Mouse (Mus musculus) midbrain, embryonic 10.5 days (tissue): Measurements from ENCODE around the gene Med28. TPM values are rescaled to one million over a fixed set of nuclear protein-coding genes. Genes with fewer than 3 reads are reported as not detected.

Source experiments
- DNase-seq: peaks from one replicate; pipeline ENCODE4 v3.0.0-alpha.2; 2017; ENCODE audit warnings: low spot score
- H3K27ac ChIP-seq: fragments of 300-500 bp; sonication (generic); replicated peaks from 2 replicates; pipeline ENCODE4 v1.5.1; 2016; ENCODE audit warnings: mild to moderate bottlenecking
- H3K27me3 ChIP-seq: fragments of 300-500 bp; sonication (generic); 2 replicates; pipeline ENCODE4 v1.6.1; 2016; ENCODE audit warnings: low read depth, mild to moderate bottlenecking; ENCODE audit not compliant: poor library complexity, severe bottlenecking
- H3K36me3 ChIP-seq: fragments of 300-500 bp; sonication (generic); 2 replicates; pipeline ENCODE4 v1.6.1; 2016; ENCODE audit warnings: mild to moderate bottlenecking, moderate library complexity
- H3K4me1 ChIP-seq: fragments of 300-500 bp; sonication (generic); 2 replicates; pipeline ENCODE4 v1.6.1; 2016
- H3K4me3 ChIP-seq: fragments of 300-500 bp; sonication (generic); 2 replicates; pipeline ENCODE4 v1.5.1; 2016; ENCODE audit warnings: mild to moderate bottlenecking, moderate library complexity
- H3K9me3 ChIP-seq: fragments of 300-500 bp; sonication (generic); replicated peaks from 2 replicates; pipeline ENCODE4 v1.6.1; 2016; ENCODE audit warnings: mild to moderate bottlenecking
- WGBS: fragments of 180-500 bp; shearing (Covaris S2); methylation state at CpG from one replicate; pipeline ENCODE4 v1.1.7; 2016; 5-methylcytosine and 5-hydroxymethylcytosine counted together
- polyA plus RNA-seq: library from polyadenylated mRNA; unstranded; fragments of >200 nt; fragmentation: Nextera tagmentation; extraction: Ambion mirVana; gene quantifications from 2 replicates; pipeline ENCODE4 v1.2.1, GENCODE M21; 2016

The Med28 gene
- polyA plus RNA-seq, 1 experiment from 2014 or later = 293 TPM

- H3K9me3 ChIP-seq = no peaks in the 10 kb centered on the region
- no peak for DNase-seq
- H3K36me3 ChIP-seq = peaks cover 35% of the 10 kb centered on the region
- H3K4me1 ChIP-seq = peaks cover 18% of the 10 kb centered on the region
- H3K27me3 ChIP-seq = no peaks in the 10 kb centered on the region
- peak overlapping the region; percentile 93 for H3K27ac ChIP-seq
- H3K4me3 ChIP-seq = peak overlapping the region; percentile 96
- WGBS = 5% methylated on average over 5 of the region's 5 CpGs
Measured at GRCm38 (mm10) chr5:45520809-45521110, 731 bp downstream of the Med28 start.

GRCm38 (mm10) chr5:45521601-45522000 lies 1.6 kb downstream of the Med28 start:
- WGBS = 93% methylated on average over 6 of the region's 6 CpGs
- H3K27ac ChIP-seq = no peak overlapping the region
- peaks cover 39% of the 10 kb centered on the region for H3K36me3 ChIP-seq
- H3K27me3 ChIP-seq = no peaks in the 10 kb centered on the region
- no peaks in the 10 kb centered on the region for H3K9me3 ChIP-seq
- H3K4me1 ChIP-seq = peaks cover 18% of the 10 kb centered on the region
- no peak for DNase-seq
- peak overlapping the region; percentile 96 for H3K4me3 ChIP-seq

- H3K4me1 ChIP-seq = peaks cover 14% of the 10 kb centered on the region
- H3K4me3 ChIP-seq = no peak overlapping the region
- no peak for DNase-seq
- WGBS = 93% methylated on average over 10 of the region's 10 CpGs
- no peak overlapping the region for H3K27ac ChIP-seq
- peaks cover 69% of the 10 kb centered on the region for H3K36me3 ChIP-seq
- no peaks in the 10 kb centered on the region for H3K9me3 ChIP-seq
- no peaks in the 10 kb centered on the region for H3K27me3 ChIP-seq
Measured at GRCm38 (mm10) chr5:45525101-45525500, 5.1 kb downstream of the Med28 start.

- no peak for DNase-seq
- 95% methylated on average over 4 of the region's 4 CpGs for WGBS
- Histone ChIP-seq H3K27me3 (no peaks in the 10 kb centered on the region), H3K36me3 (peaks cover 79% of the 10 kb centered on the region), H3K4me3 (no peak overlapping the region), H3K27ac (no peak overlapping the region), H3K9me3 (no peaks in the 10 kb centered on the region), H3K4me1 (peaks cover 7% of the 10 kb centered on the region)
Measured at GRCm38 (mm10) chr5:45526338-45526737, 6.3 kb downstream of the Med28 start.

- H3K27me3 ChIP-seq = no peaks in the 10 kb centered on the region
- 94% methylated on average over 3 of the region's 3 CpGs for WGBS
- no peak overlapping the region for H3K27ac ChIP-seq
- peaks cover 8% of the 10 kb centered on the region for H3K4me1 ChIP-seq
- peaks cover 72% of the 10 kb centered on the region for H3K36me3 ChIP-seq
- no peak overlapping the region for H3K4me3 ChIP-seq
- peak; percentile 16 for DNase-seq
- no peaks in the 10 kb centered on the region for H3K9me3 ChIP-seq
Measured at GRCm38 (mm10) chr5:45529696-45530095, 9.7 kb downstream of the Med28 start.

- no peaks in the 10 kb centered on the region for H3K27me3 ChIP-seq
- no peaks in the 10 kb centered on the region for H3K9me3 ChIP-seq
- peaks cover 8% of the 10 kb centered on the region for H3K4me1 ChIP-seq
- DNase-seq = peak; percentile 74
- H3K27ac ChIP-seq = no peak overlapping the region
- 5% methylated on average over 16 of the region's 17 CpGs for WGBS
- H3K4me3 ChIP-seq = peak overlapping the region; percentile 24
- H3K36me3 ChIP-seq = peaks cover 23% of the 10 kb centered on the region
Measured at GRCm38 (mm10) chr5:45534319-45535098, 14.5 kb downstream of the Med28 start.

GRCm38 (mm10) chr5:45535177-45535576 lies 15.1 kb downstream of the Med28 start:
- no peak for DNase-seq
- no peaks in the 10 kb centered on the region for H3K9me3 ChIP-seq
- H3K36me3 ChIP-seq = peaks cover 18% of the 10 kb centered on the region
- H3K27me3 ChIP-seq = no peaks in the 10 kb centered on the region
- H3K27ac ChIP-seq = no peak overlapping the region
- WGBS = 71% methylated on average over 4 of the region's 4 CpGs
- H3K4me3 ChIP-seq = no peak overlapping the region
- H3K4me1 ChIP-seq = peaks cover 8% of the 10 kb centered on the region

GRCm38 (mm10) chr5:45539502-45539901 lies 19.5 kb downstream of the Med28 start:
- Histone ChIP-seq H3K4me1 (peaks cover 3% of the 10 kb centered on the region; the same call in 1 of the 2 replicates), H3K9me3 (no peaks in the 10 kb centered on the region), H3K4me3 (no peak overlapping the region), H3K36me3 (no peaks in the 10 kb centered on the region), H3K27me3 (no peaks in the 10 kb centered on the region), H3K27ac (no peak overlapping the region)
- no peak for DNase-seq
- 54% methylated on average over 10 of the region's 10 CpGs for WGBS

- Histone ChIP-seq H3K27ac (no peak overlapping the region), H3K27me3 (no peaks in the 10 kb centered on the region), H3K4me3 (no peak overlapping the region), H3K36me3 (no peaks in the 10 kb centered on the region), H3K9me3 (no peaks in the 10 kb centered on the region), H3K4me1 (no peaks in the 10 kb centered on the region)
- no peak for DNase-seq
- WGBS = 86% methylated on average over 5 of the region's 5 CpGs
Measured at GRCm38 (mm10) chr5:45543374-45543773, 23.3 kb downstream of the Med28 start.

GRCm38 (mm10) chr5:45549586-45549985 lies 29.6 kb downstream of the Med28 start:
- DNase-seq = no peak
- Histone ChIP-seq H3K27ac (no peak overlapping the region), H3K4me3 (no peak overlapping the region), H3K36me3 (no peaks in the 10 kb centered on the region), H3K9me3 (no peaks in the 10 kb centered on the region), H3K4me1 (no peaks in the 10 kb centered on the region), H3K27me3 (no peaks in the 10 kb centered on the region)
- 94% methylated on average over 1 of the region's 1 CpGs for WGBS

- Histone ChIP-seq H3K4me3 (no peak overlapping the region), H3K36me3 (no peaks in the 10 kb centered on the region), H3K27me3 (no peaks in the 10 kb centered on the region), H3K27ac (no peak overlapping the region), H3K4me1 (no peaks in the 10 kb centered on the region), H3K9me3 (no peaks in the 10 kb centered on the region)
- 75% methylated on average over 6 of the region's 6 CpGs for WGBS
- no peak for DNase-seq
Measured at GRCm38 (mm10) chr5:45564054-45564453, 44.0 kb downstream of the Med28 start.

- H3K9me3 ChIP-seq = no peaks in the 10 kb centered on the region
- no peaks in the 10 kb centered on the region for H3K4me1 ChIP-seq
- 87% methylated on average over 1 of the region's 1 CpGs for WGBS
- no peak overlapping the region for H3K27ac ChIP-seq
- H3K36me3 ChIP-seq = no peaks in the 10 kb centered on the region
- no peaks in the 10 kb centered on the region for H3K27me3 ChIP-seq
- no peak overlapping the region for H3K4me3 ChIP-seq
- DNase-seq = no peak
Measured at GRCm38 (mm10) chr5:45565829-45566228, 45.8 kb downstream of the Med28 start.

GRCm38 (mm10) chr5:45572816-45573215 lies 52.8 kb downstream of the Med28 start:
- Histone ChIP-seq H3K4me3 (no peak overlapping the region), H3K27ac (no peak overlapping the region), H3K27me3 (no peaks in the 10 kb centered on the region), H3K36me3 (no peaks in the 10 kb centered on the region), H3K9me3 (no peaks in the 10 kb centered on the region), H3K4me1 (0 out of 2 replicates have a peak, but pooled peaks cover 5% of the 10 kb centered on the region)
- DNase-seq = no peak
- 62% methylated on average over 5 of the region's 5 CpGs for WGBS
